Mouse (Mus musculus) neural tube, embryonic 12.5 days (tissue): ENCODE measurements around the gene Pitpna. TPM values are rescaled to one million over a fixed set of nuclear protein-coding genes. Genes with fewer than 3 reads are reported as not detected.

ENCODE experiments used
- ATAC-seq: fragments of 200-750 bp; cut with Nextera tagmentation; 2 replicates; pipeline ENCODE4 v1.8.0; 2017; ENCODE audit warnings: low read depth, mild to moderate bottlenecking, moderate TSS enrichment, moderate library complexity; ENCODE audit not compliant: low FRiP score
- H3K27ac ChIP-seq: fragments of 300-500 bp; sonication (generic); 2 replicates; pipeline ENCODE4 v1.5.1; 2016
- H3K27me3 ChIP-seq: fragments of 300-500 bp; sonication (generic); replicated peaks from 2 replicates; pipeline ENCODE4 v1.6.1; 2016; ENCODE audit warnings: mild to moderate bottlenecking
- H3K36me3 ChIP-seq: fragments of 300-500 bp; sonication (generic); 2 replicates; pipeline ENCODE4 v1.6.1; 2016; ENCODE audit warnings: mild to moderate bottlenecking
- H3K4me1 ChIP-seq: fragments of 300-500 bp; sonication (generic); 2 replicates; pipeline ENCODE4 v1.6.1; 2016
- H3K4me2 ChIP-seq: fragments of 300-500 bp; sonication (generic); replicated peaks from 2 replicates; pipeline ENCODE4 v1.6.1; 2016; ENCODE audit warnings: mild to moderate bottlenecking
- H3K4me3 ChIP-seq: fragments of 300-500 bp; sonication (generic); 2 replicates; pipeline ENCODE4 v1.5.1; 2016
- H3K9ac ChIP-seq: fragments of 300-500 bp; sonication (generic); 2 replicates; pipeline ENCODE4 v1.6.1; 2016; ENCODE audit warnings: mild to moderate bottlenecking
- H3K9me3 ChIP-seq: fragments of 300-500 bp; sonication (generic); 2 replicates; pipeline ENCODE4 v1.6.1; 2016; ENCODE audit warnings: mild to moderate bottlenecking
- WGBS: fragments of 180-500 bp; shearing (Covaris S2); methylation state at CpG from one replicate; pipeline ENCODE4 v1.1.7; 2016; 5-methylcytosine and 5-hydroxymethylcytosine counted together
- microRNA-seq: library from miRNA; unstranded; fragments of <30 nt; microRNA quantifications from one replicate; pipeline ENCODE4, GENCODE M21; 2017
- polyA plus RNA-seq: library from polyadenylated mRNA; unstranded; fragments of >200 nt; fragmentation: Nextera tagmentation; extraction: Ambion mirVana; gene quantifications from 2 replicates; pipeline ENCODE4 v1.2.1, GENCODE M21; 2016

Pitpna gene
- polyA plus RNA-seq, 1 experiment from 2014 or later = 140 TPM

- ATAC-seq = no peak
- Histone ChIP-seq H3K4me1 (peaks cover 12% of the 10 kb centered on the region), H3K9ac (0 out of 2 replicates have a peak overlapping the region, but pooled peaks have one; percentile 95), H3K4me2 (peak overlapping the region; percentile 93), H3K27me3 (no peaks in the 10 kb centered on the region), H3K9me3 (no peaks in the 10 kb centered on the region), H3K27ac (no peak overlapping the region), H3K4me3 (peak overlapping the region; percentile 97), H3K36me3 (no peaks in the 10 kb centered on the region)
- WGBS = 85% methylated on average over 3 of the region's 3 CpGs
Observed at GRCm38 (mm10) chr11:75677881-75678746, 90.2 kb downstream of the Pitpna start.

Small RNAs within 50 kb of the gene (microRNA-seq; reads per million reads assigned to microRNA genes)
- not detected for gene Mir3971

Other genes starting within 250 kb of the Pitpna start
- 95.9 and 103 TPM in 2 replicates for gene Rpa1, start 239.8 kb upstream of the Pitpna start, polyA plus RNA-seq
- 13.5 and 15.1 TPM in 2 replicates for gene Smyd4, start 239.7 kb upstream of the Pitpna start, polyA plus RNA-seq
- 72.8 and 73.2 TPM in 2 replicates for gene Serpinf1, start 165.4 kb upstream of the Pitpna start, polyA plus RNA-seq
- gene Serpinf2, start 148.5 kb upstream of the Pitpna start, polyA plus RNA-seq = 0.18 and 0.40 TPM in 2 replicates
- gene Wdr81, start 133.4 kb upstream of the Pitpna start, polyA plus RNA-seq = 8.2 and 9.0 TPM in 2 replicates
- gene Tlcd2, start 126.4 kb upstream of the Pitpna start, polyA plus RNA-seq = 8.3 and 8.6 TPM in 2 replicates
- gene Prpf8, start 101.3 kb upstream of the Pitpna start, polyA plus RNA-seq = 68.3 and 69.2 TPM in 2 replicates
- 0.52 and 0.76 TPM in 2 replicates for gene Rilp, start 78.0 kb upstream of the Pitpna start, polyA plus RNA-seq
- 4.9 and 5.8 TPM in 2 replicates for gene Scarf1, start 74.6 kb upstream of the Pitpna start, polyA plus RNA-seq
- 14.2 and 17.1 TPM in 2 replicates for gene Slc43a2, start 56.4 kb upstream of the Pitpna start, polyA plus RNA-seq
- gene Inpp5k, start 42.9 kb downstream of the Pitpna start, polyA plus RNA-seq = 31.4 and 31.5 TPM in 2 replicates
- 14.0 and 16.8 TPM in 2 replicates for gene Myo1c, start 62.4 kb downstream of the Pitpna start, polyA plus RNA-seq
- 127 and 137 TPM in 2 replicates for gene Crk, start 91.2 kb downstream of the Pitpna start, polyA plus RNA-seq
- gene Ywhae, start 144.8 kb downstream of the Pitpna start, polyA plus RNA-seq = 1,355 and 1,381 TPM in 2 replicates
- 0.59 and 0.82 TPM in 2 replicates for gene Doc2b, start 208.0 kb downstream of the Pitpna start, polyA plus RNA-seq